Mouse (Mus musculus): ENCODE results near the gene Rsph3a. TPM values are rescaled to one million over a fixed set of nuclear protein-coding genes. Genes with fewer than 3 reads are reported as not detected.
A peak's percentile ranks its signal among the peaks of the same experiment; 100 is the strongest.
"Not testable (repeated sequence)": the region's sequence is repeated elsewhere in the genome, so short reads cannot be mapped to it uniquely, and the experiment has no call there.

Gene Rsph3a
- polyA plus RNA-seq, 1 experiment = not detected

GRCm38 (mm10) chr17:7925413-7926160 lies 19.8 kb upstream of the Rsph3a start, which contains the start of gene Tagap:
Tagap (plus strand) TSS chr17:7926000.
- 66% methylated on average over 13 of the region's 13 CpGs for WGBS
- H3K4me3 ChIP-seq (ENCODE audit: insufficient read depth, low read depth, low read length) = no peak within 1 kb of the TSS

GRCm38 (mm10) chr17:7927582-7928535 lies 17.6 kb upstream of the Rsph3a start:
- TF ChIP-seq POLR2A (IDR thresholded peaks at IDR 0.05; ENCODE audit: insufficient read depth, low read depth, low read length) = no peak
- 64% methylated on average over 24 of the region's 24 CpGs for WGBS
- H3K27ac ChIP-seq (ENCODE audit: insufficient read depth, low read depth, low read length) = no peak overlapping the region

More at GRCm38 (mm10) chr17:7925413-7926160, 19.8 kb upstream of the Rsph3a start, which contains the start of gene Tagap:
- TF ChIP-seq POLR2A (IDR thresholded peaks at IDR 0.05; ENCODE audit: insufficient read depth, low read depth, low read length) = no peak
- TF ChIP-seq CTCF (IDR thresholded peaks at IDR 0.05; ENCODE audit: insufficient read depth, low read depth, low read length) = no peak
- no peak within 1 kb of the TSS for H3K27ac ChIP-seq (ENCODE audit: insufficient read depth, low read depth, low read length)
- no peaks in the 10 kb centered on the region for H3K4me1 ChIP-seq (ENCODE audit: control insufficient read depth, insufficient read depth, low read length)

DNA sequence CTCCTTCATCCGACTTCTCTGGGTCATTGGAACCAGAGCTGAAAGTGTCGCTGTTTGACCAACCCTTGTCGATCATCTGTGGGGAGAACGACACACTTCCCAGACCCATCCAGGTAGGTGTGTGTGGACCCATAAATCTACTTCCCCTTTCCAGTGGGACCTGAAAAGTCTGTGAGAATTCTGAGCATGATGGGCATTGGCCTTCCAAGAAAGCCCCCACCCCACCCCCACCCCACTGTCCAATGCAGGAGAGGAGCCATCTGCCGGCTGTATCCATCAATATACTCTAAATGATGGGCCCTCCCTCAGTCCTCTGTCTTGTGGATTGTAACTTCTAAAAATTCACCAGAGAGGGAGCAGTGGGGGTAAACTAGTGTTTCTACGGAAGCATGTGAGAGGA lies 16.8 kb upstream of the Rsph3a start:
- no peak overlapping the region for H3K27ac ChIP-seq (ENCODE audit: insufficient read depth, low read depth, low read length)
- peaks cover 3% of the 10 kb centered on the region; the same call in 1 of the 2 replicates for H3K4me1 ChIP-seq (ENCODE audit: control insufficient read depth, insufficient read depth, low read length)
- H3K4me3 ChIP-seq (ENCODE audit: insufficient read depth, low read depth, low read length) = no peak overlapping the region
- WGBS = 85% methylated on average over 6 of the region's 6 CpGs
- no peak for TF ChIP-seq CTCF (IDR thresholded peaks at IDR 0.05; ENCODE audit: insufficient read depth, low read depth, low read length)
- TF ChIP-seq POLR2A (IDR thresholded peaks at IDR 0.05; ENCODE audit: insufficient read depth, low read depth, low read length) = no peak

More at GRCm38 (mm10) chr17:7927582-7928535, 17.6 kb upstream of the Rsph3a start:
- Histone ChIP-seq H3K4me1 (ENCODE audit: control insufficient read depth, insufficient read depth, low read length) (peaks cover 3% of the 10 kb centered on the region; the same call in 1 of the 2 replicates), H3K4me3 (ENCODE audit: insufficient read depth, low read depth, low read length) (no peak overlapping the region)

DNA sequence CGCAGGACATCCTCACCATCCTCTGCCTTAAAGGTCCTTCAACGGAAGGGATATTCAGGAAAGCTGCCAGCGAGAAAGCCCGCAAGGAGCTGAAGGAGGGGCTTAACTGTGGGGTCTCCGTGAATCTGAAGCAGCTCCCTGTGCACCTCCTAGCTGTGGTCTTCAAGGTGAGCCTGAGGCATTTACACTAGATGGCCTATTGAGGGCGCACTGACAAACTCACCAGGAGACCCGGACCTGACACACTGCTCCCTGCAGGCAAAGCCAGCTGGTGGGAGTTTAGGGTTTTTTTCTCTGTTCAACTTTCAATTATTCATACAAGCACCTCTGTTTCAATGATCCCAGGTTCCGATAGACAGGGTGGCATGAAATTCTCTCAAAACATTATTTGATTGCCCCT lies 16.1 kb upstream of the Rsph3a start:
- H3K4me3 ChIP-seq (ENCODE audit: insufficient read depth, low read depth, low read length) = no peak overlapping the region
- 36% methylated on average over 8 of the region's 8 CpGs for WGBS
- H3K27ac ChIP-seq (ENCODE audit: insufficient read depth, low read depth, low read length) = no peak overlapping the region
- peaks cover 3% of the 10 kb centered on the region; the same call in 1 of the 2 replicates for H3K4me1 ChIP-seq (ENCODE audit: control insufficient read depth, insufficient read depth, low read length)
- no peak for TF ChIP-seq POLR2A (IDR thresholded peaks at IDR 0.05; ENCODE audit: insufficient read depth, low read depth, low read length)
- TF ChIP-seq CTCF (IDR thresholded peaks at IDR 0.05; ENCODE audit: insufficient read depth, low read depth, low read length) = no peak

GRCm38 (mm10) chr17:7931096-7931990 lies 14.1 kb upstream of the Rsph3a start:
- H3K4me3 ChIP-seq (ENCODE audit: insufficient read depth, low read depth, low read length) = no peak overlapping the region
- TF ChIP-seq POLR2A (IDR thresholded peaks at IDR 0.05; ENCODE audit: insufficient read depth, low read depth, low read length) = no peak
- TF ChIP-seq CTCF (IDR thresholded peaks at IDR 0.05; ENCODE audit: insufficient read depth, low read depth, low read length) = no peak
- 86% methylated on average over 13 of the region's 13 CpGs for WGBS
- H3K27ac ChIP-seq (ENCODE audit: insufficient read depth, low read depth, low read length) = no peak overlapping the region
- H3K4me1 ChIP-seq (ENCODE audit: control insufficient read depth, insufficient read depth, low read length) = peaks cover 3% of the 10 kb centered on the region; the same call in 1 of the 2 replicates

GRCm38 (mm10) chr17:7932121-7932520 lies 13.3 kb upstream of the Rsph3a start:
- H3K4me1 ChIP-seq (ENCODE audit: control insufficient read depth, insufficient read depth, low read length); H3K4me3 ChIP-seq (ENCODE audit: insufficient read depth, low read depth, low read length); H3K27ac ChIP-seq (ENCODE audit: insufficient read depth, low read depth, low read length): not testable (repeated sequence)
- 86% methylated on average over 5 of the region's 8 CpGs for whole genome bisulfite sequencing

DNA sequence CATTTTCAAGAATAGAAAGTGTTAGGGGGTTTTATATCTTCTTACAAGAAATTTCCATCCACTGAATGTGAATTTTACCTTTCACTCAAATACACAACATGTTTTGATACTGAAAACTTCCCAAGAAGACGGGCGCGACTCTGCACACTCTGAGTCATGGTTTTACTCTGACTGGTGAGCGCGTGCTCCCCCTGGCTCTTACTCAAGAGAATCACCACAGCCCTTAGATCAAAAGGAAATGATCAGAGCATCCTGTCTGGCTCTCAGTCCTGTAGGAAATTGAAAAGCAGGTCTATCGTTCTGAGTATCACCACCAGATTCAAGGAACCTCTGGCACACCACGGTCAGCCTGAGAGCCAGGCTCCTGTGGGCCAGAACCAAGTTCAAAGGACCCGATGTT lies 5.8 kb upstream of the Rsph3a start:
- H3K4me3 ChIP-seq (ENCODE audit: insufficient read depth, low read depth, low read length) = no peak overlapping the region
- TF ChIP-seq POLR2A (IDR thresholded peaks at IDR 0.05; ENCODE audit: insufficient read depth, low read depth, low read length) (no peak), CTCF (IDR thresholded peaks at IDR 0.05; ENCODE audit: insufficient read depth, low read depth, low read length) (no peak)
- 41% methylated on average over 8 of the region's 8 CpGs for WGBS
- H3K4me1 ChIP-seq (ENCODE audit: control insufficient read depth, insufficient read depth, low read length) = no peaks in the 10 kb centered on the region
- no peak overlapping the region for H3K27ac ChIP-seq (ENCODE audit: insufficient read depth, low read depth, low read length)

DNA sequence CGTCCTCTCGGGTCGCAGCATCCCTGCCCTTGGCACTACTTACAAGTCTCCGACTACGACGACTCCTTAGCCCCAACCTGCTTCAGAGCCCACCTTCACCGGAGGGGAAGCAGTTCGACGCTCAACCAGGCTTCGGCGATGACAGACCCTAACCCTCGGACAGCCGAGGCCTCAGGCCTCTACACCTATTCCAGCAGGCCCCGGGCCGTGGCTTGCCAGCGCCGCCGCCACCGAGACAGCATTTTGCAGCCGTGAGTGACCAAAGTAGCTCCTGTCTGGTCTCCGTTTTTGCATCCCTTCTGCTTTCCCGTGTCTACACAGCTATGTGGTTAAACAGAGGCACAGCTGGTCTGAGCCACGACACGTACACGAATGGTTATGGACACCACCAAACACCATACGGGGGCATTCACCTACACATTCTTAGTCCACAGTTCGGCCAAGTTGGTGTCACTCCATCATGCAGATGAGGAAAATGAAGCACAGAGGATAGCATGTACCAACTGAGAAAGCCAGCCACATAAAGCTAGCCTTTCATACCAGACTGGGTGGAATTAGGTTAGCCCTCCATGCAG lies 726 bp downstream of the Rsph3a start:
- Histone ChIP-seq H3K27ac (ENCODE audit: insufficient read depth, low read depth, low read length) (0 out of 2 replicates have a peak overlapping the region, but pooled peaks have one; percentile 54), H3K4me3 (ENCODE audit: insufficient read depth, low read depth, low read length) (peak overlapping the region; percentile 80)
- 0% methylated on average over 19 of the region's 27 CpGs for WGBS
- H3K4me1 ChIP-seq (ENCODE audit: control insufficient read depth, insufficient read depth, low read length) = not testable (repeated sequence)

DNA sequence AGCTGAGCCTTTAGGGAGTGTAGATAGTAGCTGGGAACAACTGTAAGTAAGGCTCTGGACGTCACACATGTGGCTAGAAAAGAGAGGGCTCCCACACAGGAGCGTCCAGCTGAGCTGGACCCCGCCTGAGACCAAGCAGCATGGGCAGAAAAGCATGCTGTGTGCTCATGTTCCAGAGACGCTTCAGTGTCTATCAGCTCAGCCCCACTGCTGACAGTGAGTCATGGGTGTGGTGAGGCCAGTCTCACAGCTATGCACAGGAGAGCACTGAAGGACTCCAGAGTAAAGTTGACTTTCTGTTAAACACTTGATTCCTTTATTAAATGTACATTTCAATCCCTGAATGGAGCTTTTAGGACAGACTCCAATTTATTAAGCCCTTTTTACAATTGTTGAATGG lies 5.9 kb downstream of the Rsph3a start:
- H3K27ac ChIP-seq (ENCODE audit: insufficient read depth, low read depth, low read length); H3K4me1 ChIP-seq (ENCODE audit: control insufficient read depth, insufficient read depth, low read length); H3K4me3 ChIP-seq (ENCODE audit: insufficient read depth, low read depth, low read length): not testable (repeated sequence)
- WGBS = no CpG with 5 or more reads among the region's 4 CpGs

DNA sequence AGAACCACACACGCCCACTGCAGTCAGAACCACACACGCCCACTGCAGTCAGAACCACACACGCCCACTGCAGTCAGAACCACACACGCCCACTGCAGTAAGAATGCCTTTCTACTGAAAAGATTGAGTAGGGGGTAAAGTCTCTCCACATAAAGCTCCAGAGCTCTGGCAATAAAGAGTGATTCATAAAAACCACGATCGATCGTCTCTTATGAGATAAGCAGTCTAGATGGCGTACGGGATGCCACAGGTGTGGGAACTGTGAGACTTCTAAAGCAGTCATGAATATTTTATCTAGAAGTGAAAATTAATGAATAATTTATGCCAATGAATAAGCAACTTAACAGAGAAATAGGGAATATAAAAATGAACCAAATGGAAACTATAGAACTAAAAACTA lies 11.8 kb downstream of the Rsph3a start:
- H3K27ac ChIP-seq (ENCODE audit: insufficient read depth, low read depth, low read length); H3K4me3 ChIP-seq (ENCODE audit: insufficient read depth, low read depth, low read length); H3K4me1 ChIP-seq (ENCODE audit: control insufficient read depth, insufficient read depth, low read length): not testable (repeated sequence)
- 86% methylated on average over 9 of the region's 9 CpGs for WGBS

DNA sequence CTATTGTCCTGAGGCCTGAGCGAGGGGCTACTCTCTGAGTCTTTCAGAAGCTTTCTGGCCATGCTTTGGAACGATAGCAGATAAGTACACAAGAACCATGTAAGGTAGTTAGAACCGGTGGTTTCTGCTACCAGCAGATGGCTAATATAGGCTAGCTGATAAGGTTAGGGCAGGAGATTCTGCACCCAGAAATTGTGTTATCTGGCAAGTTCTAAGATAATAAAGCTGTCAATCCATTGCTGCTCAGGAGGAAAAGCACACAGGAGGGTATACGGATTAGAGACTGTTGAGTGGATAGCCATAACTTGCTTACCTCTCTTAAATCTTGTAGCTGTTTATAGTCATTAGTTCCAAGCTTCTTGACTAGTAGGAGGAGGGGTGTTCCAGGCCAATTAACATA lies 17.9 kb downstream of the Rsph3a start:
- not testable (repeated sequence) for H3K4me1 ChIP-seq (ENCODE audit: control insufficient read depth, insufficient read depth, low read length); H3K27ac ChIP-seq (ENCODE audit: insufficient read depth, low read depth, low read length); H3K4me3 ChIP-seq (ENCODE audit: insufficient read depth, low read depth, low read length)
- 96% methylated on average over 4 of the region's 4 CpGs for WGBS

DNA sequence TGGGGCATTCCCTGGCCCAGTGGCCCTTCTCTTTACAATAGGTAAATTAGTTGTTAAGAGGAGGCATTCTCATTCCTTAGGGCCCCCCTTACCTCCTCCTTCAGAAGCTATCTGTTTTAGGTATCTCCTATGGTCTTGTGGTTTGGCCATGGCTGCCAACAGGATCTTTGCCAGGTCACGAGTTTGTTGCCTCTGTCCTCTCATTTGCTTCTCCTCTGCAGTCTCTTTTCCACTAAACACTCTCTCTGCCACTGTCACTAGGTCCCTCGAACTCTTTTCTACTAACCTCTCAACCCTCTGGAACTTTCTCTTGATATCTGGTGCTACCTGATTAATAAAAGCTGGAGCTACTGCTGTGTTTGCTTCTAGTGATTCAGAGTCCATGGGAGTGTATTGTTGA lies 19.0 kb downstream of the Rsph3a start:
- H3K4me3 ChIP-seq (ENCODE audit: insufficient read depth, low read depth, low read length); H3K4me1 ChIP-seq (ENCODE audit: control insufficient read depth, insufficient read depth, low read length); H3K27ac ChIP-seq (ENCODE audit: insufficient read depth, low read depth, low read length): not testable (repeated sequence)
- 88% methylated on average over 2 of the region's 2 CpGs for WGBS
